Mouse (Mus musculus) B cell, adult (primary cell): Measurements from ENCODE around the gene Cenpf. TPM values are rescaled to one million over a fixed set of nuclear protein-coding genes. Genes with fewer than 3 reads are reported as not detected.

Experiments used
- total RNA-seq: library from RNA; stranded (reverse); gene quantifications from 4 replicates; pipeline ENCODE4 v1.2.4, GENCODE M21; 2023; ENCODE audit not compliant: inconsistent age

Gene Cenpf
- 0.83 to 2.2 TPM (median 1.1 TPM) in 4 replicates for total RNA-seq

DNA sequence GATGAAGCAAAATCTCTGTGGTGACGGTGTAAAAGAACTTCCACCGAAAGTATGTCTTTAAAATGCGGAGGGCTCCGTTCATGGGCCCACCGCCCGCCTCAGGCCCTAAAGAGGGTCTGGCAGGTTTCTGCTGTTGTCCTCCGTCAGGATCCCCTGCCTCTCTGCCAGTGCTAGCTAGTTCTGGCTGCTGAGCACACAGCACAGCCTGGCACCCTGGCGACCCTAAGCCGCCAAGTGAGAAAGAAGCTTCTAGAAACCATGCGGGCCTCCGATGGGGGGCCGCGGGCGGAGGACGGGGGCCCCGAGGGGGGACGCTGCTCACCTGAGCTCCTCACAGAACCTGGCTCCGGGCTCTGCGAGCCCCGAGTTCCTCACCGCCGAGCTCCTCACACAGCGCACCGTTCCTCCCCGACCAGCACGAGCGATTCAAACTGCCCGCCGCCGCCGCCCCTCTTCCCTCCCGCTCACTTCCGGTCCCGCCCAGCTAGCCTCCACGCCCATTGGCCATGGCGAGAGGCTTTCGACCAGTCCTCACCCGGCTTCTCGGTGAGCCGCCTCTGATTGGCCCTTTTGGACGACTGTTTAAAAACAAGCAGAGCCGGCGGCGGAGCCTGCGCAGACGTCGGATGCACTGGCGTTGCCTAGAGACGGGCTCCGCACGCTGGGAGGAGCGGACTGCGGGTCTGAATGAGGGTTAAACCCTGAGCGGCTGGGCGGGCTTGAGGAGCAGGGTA lies at the start of gene Cenpf:
TSS of gene Cenpf (minus strand) at position 433 of the 734 bp plus-strand sequence.

DNA sequence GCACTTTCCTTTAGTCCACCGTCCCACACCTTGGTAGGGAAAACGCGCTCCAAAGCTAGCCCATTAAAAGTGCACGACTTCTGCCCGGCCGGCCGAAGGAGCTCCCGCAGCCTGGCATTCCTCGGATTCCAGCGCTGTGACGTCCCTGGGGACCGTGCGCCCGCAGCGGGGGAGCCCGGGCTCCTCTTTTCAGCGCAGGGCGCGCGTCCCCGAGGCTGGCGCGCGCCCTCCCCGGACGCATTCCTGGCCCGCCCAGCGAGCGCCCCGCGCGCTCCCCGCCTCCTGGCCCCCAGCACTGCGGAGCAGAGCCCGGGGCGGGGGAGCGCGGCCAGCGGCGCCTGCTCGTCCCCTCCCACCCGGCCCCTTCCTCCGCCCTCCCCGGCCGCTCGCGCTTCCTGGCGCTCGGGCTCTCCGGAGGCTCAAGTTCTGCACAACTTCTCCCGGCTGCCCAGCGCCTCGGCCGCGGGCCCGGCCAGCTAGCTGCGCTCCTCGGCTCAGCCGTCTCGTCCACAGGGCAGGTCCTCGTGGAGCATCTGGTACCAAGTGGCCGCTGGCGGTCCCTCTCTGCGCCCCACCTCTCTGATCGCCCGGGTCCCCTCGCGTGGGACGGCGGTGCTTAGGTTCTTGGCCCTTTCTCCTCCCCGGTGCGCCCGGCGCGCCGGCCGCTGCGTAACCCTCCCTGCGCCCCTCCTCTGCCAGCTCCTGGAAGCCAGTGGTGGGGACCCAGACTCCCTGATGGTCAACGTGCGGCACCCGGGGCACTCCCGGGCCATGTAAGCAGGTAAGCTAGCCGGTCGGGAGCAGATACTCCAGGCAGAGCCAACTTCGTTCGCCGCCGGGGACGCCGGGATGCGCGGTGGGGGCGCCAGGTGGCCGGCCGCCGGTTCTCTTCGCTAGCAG lies 40.2 kb upstream of the Cenpf start, which contains the start of gene Ptpn14:
TSS of gene Ptpn14 (plus strand) at position 385 of the 900 bp plus-strand sequence.

Other genes starting within 250 kb of the Cenpf start
- 19.8 to 26.9 TPM (median 22.5 TPM) in 4 replicates for gene Ptpn14, start 40.2 kb upstream of the Cenpf start, total RNA-seq
- 2.4 to 6.4 TPM (median 3.3 TPM) in 4 replicates for gene Smyd2, start 234.3 kb upstream of the Cenpf start, total RNA-seq